Mouse (Mus musculus) kidney, postnatal 14 days (tissue): Measurements from ENCODE around the gene Tmem138.
A peak's percentile ranks its signal among the peaks of the same experiment; 100 is the strongest.

Experiments
- DNase-seq: peaks from one replicate; pipeline ENCODE4 v3.0.0; 2022; ENCODE audit warnings: mixed read lengths

The Tmem138 gene

DNA sequence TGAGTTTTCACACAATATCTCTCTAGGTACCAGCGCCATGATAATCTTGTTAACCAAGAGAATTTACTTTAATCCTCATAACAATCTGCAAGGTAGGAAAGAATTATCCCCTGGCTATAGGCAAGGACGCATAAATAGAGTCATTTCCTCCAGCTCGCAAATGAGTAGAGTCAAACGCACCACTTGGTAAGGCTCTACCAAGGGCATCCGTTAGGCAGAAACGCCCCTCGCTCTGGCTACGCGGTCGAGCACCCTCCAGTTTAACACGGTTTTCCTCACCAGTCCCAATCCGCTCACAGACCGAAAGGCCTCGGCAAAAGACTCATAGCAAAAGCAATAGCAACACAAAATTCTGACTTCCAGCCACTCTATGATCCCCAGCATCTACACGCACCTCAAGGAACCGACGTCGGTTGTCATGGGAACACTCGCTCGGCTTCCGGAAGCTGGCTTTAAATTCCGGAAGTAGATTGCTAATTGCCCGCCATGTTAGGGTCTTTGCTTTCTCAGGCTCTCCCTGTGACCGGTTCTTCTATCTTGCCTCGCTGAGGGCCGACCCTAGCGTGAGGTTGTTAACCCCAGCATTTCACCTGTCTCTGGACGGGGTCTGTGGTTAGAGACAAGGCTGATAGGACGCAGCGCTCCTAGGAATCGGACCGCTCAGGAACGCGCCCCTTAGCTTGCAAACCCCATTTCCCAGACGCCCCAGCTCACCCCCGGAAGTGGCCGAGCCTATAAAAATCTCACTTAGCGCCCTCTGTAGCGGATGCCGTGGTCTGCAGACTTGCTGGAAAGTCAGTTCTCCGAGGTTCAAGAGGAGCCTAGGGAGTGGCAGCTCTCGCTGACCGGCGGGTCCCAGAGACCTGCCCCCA is at the start of gene Tmem138, which contains the start of gene Cyb561a3:
Gene Tmem138, minus strand, starts transcription at position 673 of the 872 bp plus-strand sequence.
Gene Cyb561a3, plus strand, starts transcription at position 483 of the 872 bp plus-strand sequence.
- DNase-seq: peak; percentile 95

DNA sequence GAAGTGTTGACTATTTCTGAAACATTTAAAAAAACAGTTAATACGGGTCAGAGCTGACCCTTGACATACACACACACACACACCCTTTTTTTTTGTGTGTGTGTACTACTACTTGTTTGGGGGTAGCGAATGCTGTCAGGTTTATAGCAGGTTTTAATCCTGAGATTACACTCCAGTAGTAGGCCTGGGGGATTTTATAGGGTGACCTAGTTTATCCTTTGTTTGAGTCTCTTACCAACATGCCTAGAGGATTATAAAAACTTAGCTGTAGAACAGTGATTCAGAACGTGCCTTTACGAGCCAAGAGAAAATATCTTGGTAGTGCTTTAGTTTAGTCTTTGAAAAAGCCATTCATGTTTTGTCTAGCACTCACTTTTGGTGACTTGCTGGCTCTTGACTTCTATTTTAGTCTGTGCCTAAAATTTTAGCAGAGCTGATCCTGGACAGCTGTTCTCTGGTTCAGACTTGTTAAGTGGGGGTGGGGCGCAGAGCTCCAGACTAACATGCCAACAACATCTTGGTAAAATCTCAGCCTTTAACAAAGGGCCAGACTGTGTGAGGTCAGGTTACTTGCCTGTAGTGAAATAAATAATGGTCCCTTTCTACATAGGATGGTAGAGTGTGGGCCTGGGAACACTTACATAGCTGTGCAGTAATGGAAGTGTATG is 31.5 kb upstream of the Tmem138 start:
- DNase-seq: no peak

DNA sequence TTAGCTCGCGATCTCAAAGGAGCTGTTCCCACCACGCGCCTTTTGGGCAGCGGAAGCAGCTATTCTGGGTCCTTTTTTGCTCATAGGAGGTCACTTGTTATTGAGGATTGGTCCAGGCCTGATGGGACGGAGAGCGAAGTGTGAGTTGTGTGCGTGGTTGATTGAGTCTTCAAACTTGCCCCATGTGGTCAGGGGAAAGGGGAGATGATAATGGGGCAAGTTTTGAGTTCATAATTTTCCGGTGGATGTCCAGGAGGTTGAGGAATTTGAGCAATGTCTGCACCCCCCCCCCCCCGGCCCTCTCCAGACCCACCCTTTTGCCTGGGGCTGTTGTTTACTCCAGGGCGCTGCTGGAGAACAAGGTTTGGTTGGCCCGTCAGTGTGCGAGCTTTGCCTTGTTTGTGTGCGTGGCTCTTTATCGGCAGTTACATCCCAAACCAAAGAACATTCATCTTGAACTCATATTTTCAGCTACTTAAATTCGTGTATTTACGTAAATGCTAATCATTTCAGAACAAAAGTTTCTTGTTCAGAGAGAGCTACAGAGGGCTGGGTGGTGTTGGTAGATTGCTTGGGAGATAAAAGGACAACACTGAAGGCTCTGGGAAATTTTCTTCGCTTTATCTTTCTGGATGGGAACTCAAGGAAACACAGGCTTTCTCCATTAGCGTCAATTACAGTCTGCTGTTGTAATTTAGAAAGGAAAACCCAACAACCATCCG is 28.9 kb upstream of the Tmem138 start:
- peak; percentile 41 for DNase-seq

DNA sequence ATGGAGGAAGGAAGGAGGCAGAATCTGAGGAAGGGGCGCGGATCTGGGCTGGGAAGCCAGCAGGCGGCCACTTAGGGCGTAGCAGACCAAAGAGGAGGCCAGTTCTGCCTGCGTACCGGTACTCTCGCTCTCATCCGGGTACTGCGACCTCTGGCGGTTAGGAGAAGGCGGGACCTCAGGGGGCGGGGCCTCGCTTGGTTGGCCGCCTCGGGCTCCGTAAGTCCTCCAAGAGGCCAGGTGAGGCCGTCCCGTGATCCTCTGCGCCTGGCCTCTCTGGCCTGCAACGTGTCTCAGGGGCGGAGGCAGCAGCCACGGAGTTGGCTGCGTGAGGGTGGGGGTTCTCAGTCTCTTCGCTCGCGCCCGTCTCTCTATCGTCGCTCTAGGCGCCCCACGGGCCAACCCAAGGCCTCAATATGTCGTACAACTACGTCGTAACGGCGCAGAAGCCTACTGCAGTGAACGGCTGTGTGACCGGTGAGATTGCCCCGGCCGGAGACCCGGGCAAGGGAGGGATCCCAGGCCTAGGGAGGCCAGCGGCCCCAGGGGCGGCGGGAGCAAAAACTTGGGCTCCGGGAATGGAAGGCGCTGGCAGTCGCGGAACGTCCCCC is 28.2 kb upstream of the Tmem138 start, which contains the start of the genes Ddb1 and Tkfc:
Gene Ddb1, plus strand, starts transcription at position 35 of the 608 bp plus-strand sequence.
Gene Tkfc, minus strand, starts transcription at position 362 of the 608 bp plus-strand sequence.
- DNase-seq: peak; percentile 99

DNA sequence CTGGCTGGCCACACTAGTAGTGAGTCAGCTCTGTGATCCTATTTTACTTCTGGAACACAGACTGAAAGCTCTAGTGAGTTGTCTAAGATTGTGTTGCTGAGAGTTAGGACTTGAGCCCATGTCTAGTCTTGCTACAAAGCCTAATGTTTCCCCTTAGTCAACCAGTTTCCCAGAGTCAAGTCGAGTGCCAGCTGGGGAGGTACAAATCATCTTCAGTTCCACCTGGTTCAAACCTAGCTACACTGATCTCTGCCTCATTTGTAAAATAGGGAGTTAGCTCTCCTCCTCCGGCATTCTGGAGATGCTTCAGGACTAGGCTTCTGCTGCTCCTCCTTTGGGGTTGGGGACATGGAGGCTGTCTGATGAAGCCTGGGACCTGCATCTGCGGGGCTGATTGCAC is 27.4 kb upstream of the Tmem138 start:
- DNase-seq: no peak

DNA sequence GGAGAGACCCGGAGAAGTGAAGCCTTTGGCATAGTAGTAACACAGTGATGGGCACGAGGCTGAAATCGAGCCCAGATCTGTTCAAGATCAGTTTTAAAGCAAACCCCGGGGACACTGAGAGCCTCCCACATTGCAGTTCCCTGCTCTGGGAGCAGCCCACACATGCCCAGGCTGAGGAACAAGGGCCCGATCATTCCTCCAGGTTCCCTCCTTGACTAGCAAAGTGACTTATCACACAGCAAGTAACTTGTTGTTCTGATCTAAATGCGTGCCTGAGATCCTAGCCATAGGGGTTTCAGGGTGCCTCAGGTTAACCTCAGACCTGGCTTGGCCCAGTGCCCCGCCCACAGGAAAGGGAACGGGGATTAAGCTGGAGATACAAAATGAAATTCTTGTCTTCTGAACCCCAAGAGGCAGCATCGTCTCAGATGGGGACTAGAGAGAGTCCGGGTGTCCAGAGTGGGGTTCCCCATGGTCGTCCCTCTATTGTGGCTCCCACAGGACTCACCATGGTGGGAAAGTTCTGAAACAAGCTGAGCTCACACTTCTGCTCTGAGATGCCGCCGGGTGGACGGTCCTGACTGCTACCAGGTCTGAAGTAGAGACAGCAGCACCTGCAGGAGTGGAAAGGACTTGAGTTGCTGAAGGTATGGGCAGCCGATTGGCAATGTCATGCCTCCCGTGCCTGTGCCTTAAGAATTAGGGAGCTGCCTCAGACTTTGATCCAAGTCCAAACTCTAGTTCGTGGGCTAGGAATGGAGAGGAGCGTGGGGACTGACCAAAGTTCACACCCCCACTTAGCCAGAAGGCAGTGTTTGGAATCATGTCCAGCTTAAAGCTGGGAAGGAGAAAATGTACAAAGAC is 26.7 kb upstream of the Tmem138 start:
- peak; percentile 82 for DNase-seq

DNA sequence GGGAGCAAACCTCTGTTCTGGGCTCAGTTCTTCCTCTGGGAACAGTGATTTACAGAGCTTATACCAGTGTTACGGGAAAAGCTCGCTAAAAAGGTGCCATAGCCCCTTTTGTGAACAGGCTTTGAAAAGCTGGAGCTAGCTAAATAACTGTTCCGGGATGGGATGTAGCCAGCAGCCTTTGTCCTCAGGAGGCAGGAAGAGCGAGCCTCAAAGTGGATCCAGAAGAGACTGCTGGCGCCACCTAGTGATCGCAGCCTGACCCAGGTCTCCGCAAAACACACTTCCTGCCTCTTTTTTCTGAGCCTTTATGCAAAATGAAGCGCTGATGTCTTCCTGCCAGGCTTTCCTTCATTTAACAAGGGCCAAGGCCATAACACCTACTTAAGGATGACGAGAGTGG is 25.6 kb upstream of the Tmem138 start:
- peak; percentile 93 for DNase-seq

DNA sequence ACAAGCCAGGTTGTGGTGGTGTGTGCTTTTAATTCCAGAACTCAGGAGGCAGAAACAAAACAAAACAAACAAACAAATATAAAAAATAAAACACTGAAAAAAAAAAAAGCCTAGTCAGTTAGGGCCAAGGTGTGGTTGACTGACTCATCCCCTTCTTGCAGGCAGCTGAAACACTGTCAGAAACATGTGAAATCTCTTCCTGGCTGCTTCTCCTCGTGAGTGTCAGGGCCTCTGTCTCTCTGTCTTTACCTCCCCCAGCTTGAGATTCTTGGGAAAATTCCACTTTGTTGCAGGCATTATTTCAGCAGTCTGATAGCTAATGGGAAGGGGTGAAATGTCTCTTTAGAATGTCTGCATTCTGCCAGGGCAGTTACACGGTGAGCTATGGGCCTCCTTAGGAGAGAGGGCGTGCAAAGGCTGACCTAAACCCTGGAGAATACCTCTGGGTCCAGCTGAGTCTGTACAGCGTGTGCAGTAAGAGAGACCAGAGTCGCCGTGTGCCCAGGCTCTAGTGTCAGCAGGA is 25.1 kb upstream of the Tmem138 start:
- no peak for DNase-seq

DNA sequence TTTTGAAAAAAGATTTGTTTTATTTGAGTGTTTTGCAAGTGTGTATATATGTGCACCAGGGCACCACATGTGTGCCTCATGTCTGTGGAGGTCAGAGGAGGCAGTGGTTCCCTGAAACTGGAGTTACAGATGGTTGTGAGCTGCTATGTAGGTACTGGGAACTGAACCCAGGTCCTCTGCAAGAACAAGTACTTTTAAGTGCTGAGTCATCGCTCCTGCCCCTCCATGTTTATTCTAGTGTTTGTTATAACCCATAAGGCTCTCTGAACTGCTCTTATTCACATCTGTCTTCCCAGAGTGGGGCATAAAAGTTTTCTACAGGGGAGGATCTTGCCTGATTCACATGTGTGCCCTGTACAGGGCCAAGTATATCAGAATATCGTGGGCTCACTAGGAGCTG is 22.5 kb upstream of the Tmem138 start:
- DNase-seq: no peak

DNA sequence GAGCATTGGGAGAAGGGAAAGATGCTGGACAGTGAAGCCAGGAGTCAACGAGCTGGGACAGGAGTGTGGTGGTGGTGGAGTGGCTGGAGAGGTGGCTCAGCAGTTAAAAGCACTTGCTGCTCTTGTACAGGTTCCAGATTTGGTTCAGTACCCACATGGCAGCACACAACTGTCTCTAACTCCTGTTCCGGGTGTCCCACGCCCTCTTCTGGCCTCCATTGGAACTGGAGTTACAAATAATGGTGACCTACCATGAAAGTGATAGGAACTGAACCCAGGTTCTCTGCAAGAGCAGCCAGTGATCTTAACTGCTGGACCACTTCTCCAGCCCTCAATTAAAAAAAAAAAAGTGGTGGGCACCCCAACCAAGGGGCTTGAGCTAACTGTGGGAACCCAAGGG is 21.0 kb upstream of the Tmem138 start:
- no peak for DNase-seq

DNA sequence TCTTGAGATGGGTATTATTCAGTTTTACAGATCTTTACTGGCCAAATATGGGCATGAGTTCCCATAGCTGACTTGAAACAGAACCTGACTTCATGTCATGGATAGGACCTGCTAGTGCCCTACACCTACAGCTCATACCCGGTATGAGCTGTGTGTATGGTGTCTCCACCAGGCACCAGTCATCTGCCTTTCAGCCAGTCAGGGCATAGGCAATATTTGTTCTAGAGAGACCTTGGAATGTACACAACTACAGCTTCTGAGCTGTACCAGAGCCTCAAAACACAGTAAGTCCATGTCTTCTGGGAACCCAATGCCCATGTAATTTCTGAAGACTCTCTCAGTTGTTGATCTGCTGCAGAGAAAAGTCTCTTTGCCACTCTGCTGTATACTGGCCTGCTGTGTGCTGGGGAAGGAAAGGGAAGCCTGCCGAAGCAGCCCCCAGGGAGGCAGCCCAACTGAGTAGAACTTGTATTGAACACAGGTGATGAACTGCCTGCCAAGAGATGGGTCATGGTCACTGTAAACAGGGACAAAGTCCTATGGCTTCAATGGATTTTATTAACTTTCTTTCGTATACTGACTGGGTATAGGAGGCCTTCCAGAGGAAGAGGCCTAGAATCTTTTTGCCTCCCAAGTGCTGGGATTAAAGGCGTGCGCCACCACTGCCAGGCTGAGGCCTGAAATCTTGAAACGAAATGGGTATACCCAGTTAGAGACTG is 14.7 kb upstream of the Tmem138 start:
- DNase-seq: no peak

DNA sequence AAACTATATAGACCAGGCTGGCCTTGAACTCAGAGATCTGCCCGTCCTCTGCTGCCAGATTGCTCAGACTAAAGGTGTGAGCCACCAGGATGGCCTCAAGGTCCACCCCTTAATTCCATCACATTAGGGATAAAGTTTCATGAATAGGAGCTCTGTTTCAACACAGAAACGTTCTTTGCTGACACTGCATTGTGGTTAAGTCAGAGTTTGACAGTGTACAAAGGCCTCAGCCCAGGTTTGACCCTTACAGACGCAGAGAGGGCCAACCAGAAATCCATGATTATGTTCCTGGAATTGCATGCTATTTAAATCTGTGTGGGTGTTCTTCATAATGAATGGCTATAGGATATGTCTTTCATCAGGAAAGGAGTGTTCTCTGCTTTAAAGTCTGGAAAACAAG is 13.1 kb upstream of the Tmem138 start:
- no peak for DNase-seq

DNA sequence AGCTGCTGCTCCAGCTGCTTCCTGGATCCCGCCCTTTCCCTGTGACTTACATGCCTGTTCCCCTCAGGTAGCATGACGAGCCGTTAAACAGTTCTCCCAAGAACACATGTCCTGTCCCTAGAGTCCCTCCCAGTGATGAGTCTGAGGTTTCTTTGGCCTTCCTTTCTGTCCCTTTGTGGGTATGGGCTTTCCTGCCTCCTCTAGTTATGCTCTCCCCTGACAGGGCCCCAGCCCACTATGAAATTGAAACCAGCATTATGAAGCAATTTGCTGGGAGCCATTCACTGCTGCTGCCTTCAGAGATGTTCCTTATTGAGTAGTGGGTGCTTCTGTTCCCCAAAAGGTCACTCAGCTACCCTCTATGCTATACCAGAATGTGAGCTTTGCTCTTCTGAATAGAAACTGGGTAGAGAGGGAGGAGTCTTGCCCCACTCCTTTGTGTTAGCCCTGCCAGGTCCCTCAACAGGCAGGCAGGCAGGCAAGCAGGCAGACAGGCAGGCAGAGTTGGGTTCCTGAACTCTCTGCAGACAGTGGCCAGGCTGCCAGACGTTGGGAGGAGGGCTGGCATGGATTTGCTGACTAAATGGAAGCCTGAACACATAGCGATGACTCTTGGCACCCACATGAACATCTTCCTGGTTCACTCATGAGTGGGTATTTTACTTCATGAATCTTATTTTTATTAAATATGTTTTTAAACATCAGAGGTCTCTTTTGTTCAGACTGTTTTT is 12.1 kb upstream of the Tmem138 start:
- DNase-seq: no peak

DNA sequence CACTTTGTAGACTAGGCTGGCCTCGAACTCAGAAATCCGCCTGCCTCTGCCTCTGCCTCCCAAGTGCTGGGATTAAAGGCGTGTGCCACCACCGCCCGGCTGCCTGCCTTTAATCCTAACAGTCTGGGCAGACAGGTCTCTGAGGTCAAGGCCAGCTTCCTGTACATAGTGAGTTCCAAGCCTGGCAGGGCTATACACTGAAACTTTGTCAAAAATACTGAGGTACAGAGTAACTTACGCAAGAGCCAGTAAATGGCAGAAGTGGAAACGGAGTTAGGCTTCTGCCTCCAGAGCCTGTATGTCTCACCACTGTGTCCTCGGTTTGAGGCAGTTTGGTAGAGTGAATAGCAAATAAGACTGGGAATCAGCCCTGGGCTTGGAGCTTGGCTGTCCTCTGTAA is 10.1 kb upstream of the Tmem138 start:
- DNase-seq: no peak

DNA sequence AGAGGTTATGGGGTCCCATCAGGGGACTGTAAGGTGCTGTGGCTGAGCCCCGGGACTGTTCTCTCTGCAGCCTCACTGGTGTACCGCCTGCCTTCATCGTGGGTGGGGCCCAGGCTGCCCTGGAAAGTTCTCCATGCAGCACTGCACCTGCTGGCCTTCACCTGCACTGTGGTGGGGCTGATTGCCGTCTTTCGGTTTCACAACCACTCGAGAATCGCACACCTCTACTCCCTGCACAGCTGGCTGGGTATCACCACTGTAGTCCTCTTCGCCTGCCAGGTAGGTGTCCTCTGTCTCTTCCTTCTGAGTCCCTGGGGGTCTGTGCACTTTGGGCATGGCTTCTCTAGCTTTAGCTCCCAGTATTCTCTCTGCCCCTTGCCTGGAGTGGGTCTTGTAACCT is 8.0 kb upstream of the Tmem138 start:
- DNase-seq: no peak

DNA sequence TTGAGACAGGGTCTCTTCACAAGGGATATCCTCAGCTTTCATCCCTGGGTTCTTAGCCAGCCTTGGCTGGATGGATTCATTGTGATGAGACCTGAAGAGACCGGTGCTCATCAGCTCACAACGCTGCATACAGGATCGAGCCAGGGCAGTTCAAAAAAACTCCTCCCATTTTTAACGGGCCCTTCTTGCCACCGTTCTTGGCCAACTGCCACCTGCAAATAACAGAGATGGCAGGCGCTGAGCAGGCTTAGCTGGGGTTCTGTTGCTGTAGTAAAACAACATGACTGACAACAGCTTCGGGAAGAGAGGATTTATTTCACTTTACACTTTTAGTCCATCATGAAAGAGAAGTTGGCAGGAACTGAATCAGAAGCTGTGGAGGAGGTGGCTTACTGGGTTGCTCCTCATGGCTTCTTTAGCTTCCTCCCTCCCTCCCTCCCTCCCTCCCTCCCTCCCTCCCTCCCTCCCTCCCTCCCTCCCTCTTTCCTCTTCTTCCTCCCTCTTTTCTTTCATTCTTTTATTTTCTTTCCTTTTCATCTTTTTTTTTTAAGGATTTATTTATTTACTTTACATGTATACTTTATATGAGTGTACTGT is 6.5 kb upstream of the Tmem138 start:
- DNase-seq: no peak

DNA sequence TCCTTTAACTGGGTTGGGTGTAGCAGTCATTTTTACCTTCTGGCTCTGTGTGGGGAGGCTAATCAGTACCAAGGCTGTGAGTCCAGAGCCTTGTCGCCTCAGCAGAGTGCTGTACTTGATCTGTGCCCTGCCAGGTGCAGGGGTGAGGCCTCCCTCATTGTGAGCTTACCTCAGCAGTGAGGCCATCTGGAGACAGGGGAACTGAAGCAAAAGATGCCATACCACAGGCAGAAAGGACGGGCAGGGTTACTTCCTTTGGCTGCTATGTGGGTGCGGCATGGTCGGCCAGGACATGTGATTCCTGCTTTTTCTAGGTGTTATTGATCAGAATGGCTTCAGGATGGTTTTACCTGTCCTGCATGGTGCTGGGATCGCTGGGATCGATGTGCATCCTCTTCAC is 4.8 kb upstream of the Tmem138 start:
- DNase-seq: no peak

DNA sequence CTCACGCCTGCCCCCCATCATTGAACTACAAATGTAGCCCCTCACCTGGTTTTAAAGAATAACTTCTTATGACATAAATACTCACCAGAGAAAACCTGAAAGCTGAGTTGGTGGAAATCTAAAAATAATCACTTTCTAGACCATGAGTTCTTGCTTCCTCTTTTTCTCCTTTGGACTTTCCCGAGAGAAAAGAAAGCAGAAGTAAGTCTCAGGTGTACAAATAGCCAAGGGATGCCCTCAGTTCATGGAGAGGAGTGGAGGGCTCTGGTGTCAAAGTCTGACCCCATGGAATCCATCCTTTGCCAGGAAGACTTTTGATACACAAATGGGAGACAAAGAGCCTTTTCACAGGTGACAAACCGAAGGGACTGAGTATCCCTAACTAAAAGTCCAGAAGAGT is 3.6 kb upstream of the Tmem138 start:
- no peak for DNase-seq

DNA sequence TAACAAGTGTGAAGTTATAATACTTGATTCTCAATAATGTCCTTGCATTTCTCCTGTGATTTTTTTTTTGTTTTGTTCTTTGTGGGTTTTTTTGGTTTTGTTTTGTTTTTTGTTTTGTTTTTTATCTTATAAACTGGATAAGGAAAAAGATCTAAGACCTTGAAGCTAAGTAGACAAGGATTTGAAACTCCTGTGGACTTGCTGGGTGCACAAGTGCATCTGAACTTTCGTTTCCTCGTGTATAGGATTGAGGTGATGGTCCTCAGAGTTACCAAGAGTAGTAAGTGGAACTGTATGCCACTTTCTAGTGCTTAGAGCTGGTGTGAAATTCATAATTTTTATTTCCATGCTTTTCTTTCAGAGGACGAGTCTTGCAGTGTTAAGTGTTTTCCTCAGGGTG is 2.9 kb upstream of the Tmem138 start:
- DNase-seq: no peak

DNA sequence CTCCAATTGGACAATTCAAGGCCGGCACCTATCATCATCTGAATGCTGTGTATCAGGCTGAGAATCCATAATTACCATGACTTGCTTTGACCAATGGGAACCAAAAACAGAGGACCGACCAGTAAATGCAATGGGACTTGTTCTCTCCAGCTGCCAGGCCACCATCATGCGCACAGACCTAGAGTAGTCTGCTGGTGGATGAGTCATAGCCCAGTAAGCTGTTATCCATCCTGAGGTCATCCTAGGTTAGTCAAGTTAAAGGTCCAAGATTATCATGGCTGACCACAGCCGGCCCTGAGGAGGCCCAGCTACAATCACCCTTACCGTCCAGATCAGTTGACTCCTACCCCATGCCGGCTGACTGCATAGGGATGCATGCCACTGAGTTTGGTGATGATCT is 7.5 kb downstream of the Tmem138 start:
- no peak for DNase-seq
